Mouse (Mus musculus) kidney, adult 11 months (tissue): Measurements from ENCODE around the gene Galns.
"Not testable (repeated sequence)": the region's sequence is repeated elsewhere in the genome, so short reads cannot be mapped to it uniquely, and the experiment has no call there.

ENCODE experiments used
- DNase-seq: peaks from one replicate; pipeline ENCODE4 v3.0.0; 2022

Gene Galns

GRCm38 (mm10) chr8:122633205-122633604 is 21.9 kb upstream of the Galns start:
- DNase-seq, result no peak

GRCm38 (mm10) chr8:122632134-122632533 is 20.9 kb upstream of the Galns start:
- DNase-seq, result not testable (repeated sequence)

GRCm38 (mm10) chr8:122630696-122631095 is 19.4 kb upstream of the Galns start:
- DNase-seq, result peak; percentile 38

GRCm38 (mm10) chr8:122629388-122629787 is 18.1 kb upstream of the Galns start:
- DNase-seq, result no peak

- no peak for DNase-seq
These were observed 15.6 kb upstream of the Galns start for GRCm38 (mm10) chr8:122626896-122627295.

GRCm38 (mm10) chr8:122625811-122626210 is 14.5 kb upstream of the Galns start:
- no peak for DNase-seq

DNA sequence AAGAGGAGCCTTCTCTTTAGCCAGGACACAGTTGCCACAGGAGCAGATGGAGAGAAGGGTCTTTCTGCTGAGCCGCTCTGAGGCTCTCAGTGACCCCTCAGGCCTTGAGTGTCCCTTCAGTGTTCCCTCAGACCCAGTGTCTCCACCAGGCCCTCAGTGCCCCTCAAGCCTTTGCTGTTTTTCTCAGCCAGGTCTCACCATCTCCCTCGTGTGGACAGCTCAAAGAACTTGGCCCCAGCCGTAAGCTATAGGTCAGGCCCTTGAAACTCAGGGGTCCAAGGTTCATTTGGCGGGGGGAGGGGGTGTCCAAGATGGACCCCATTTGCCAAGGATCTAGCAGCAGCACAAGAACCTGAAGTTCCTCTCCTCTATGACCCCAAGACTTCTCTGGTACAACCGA is 13.4 kb upstream of the Galns start:
- no peak for DNase-seq

- no peak for DNase-seq
These were observed 12.8 kb upstream of the Galns start for GRCm38 (mm10) chr8:122623844-122624642.

DNA sequence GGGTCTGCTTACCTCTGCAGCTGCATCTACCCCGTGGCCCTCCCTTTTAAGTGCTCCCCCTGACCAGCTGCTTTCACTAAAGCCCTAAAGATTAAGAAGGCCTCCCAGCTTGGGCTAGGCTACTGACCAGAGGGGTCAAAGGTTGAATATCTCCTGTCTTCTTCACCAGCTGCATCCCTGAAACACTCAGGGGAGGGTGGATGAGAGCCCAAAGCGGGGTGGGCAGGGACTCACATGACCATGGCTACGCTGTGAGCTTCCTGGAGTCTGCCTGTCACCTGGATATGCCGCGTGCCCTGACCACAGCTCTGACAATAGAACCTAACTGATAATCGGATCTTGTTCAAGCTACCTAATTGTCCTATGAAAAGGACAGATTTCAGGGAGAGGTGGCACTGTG is 11.5 kb upstream of the Galns start, which contains the start of gene Pabpn1l:
Gene Pabpn1l (minus strand): TSS at position 13 of the 400 bp plus-strand sequence.
- peak; percentile 53 for DNase-seq

- DNase-seq, result no peak
These were observed 9.2 kb upstream of the Galns start for GRCm38 (mm10) chr8:122620446-122620845.

DNA sequence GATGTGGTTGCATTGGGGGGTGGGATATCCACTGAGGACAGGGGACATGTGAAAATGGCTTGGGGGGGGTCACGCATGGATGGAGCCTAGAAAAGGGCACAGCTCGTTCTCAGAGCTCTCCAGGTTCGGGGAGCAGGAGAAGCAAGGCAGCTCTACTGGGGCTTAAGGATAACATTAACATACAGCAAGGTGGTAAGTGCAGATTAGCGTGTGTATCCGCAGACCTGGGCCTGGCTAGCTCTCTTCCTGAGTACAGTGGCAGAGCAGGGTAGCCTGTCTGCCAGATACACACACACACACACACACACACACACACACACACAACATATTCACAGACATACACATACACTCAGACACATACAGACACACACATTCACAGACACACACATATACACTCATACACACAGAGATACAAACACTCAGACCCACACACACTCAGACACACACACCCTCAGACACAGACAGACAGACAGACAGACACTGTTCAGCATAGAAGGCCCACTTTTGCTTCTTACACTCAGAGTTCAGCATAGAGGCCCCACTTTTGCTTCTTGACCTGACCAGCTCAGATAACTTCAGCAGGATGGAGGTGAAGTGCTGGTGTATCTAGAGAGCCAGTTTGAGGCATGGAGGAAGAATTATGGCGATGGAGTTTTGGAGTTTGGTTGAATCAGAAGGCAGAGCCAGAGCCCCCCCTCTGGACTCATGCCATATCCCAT is 7.6 kb upstream of the Galns start:
- DNase-seq, result no peak

DNA sequence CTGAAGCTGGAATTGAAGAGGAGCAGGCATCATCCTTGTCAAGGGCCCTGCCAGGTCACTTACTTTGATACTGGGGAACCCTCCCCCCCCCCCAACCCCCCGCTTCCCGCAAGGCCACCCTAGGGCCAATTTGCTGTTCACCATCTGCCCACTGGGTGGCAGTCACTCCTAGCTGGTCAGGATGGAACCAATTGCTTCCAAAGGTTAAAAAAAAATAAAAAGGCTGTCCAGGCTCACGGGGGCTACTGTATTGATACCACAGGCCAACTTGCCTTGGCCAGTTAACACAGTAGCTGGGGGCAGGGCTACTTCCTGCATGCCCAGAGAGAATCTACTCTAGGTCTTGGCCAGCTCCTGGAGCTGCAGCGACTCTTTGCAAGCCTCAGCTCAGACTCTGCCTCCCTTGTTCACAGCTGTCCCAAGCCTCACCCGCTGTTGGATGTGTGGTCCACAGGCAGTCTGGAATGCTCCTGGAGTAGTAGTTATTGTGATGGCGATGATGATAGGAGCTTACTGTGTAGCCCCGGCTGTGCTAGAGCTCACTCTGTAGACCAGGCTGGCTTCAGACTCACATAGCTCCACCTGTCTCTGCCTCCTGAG is 6.8 kb upstream of the Galns start:
- peak; percentile 62 for DNase-seq

- DNase-seq, result no peak
These were observed 5.1 kb upstream of the Galns start for GRCm38 (mm10) chr8:122616181-122616905.

GRCm38 (mm10) chr8:122610612-122611277 is 518 bp downstream of the Galns start:
- DNase-seq, result no peak

GRCm38 (mm10) chr8:122610209-122610608 is 1.1 kb downstream of the Galns start:
- DNase-seq, result no peak

- DNase-seq, result no peak
These were observed 4.5 kb downstream of the Galns start for GRCm38 (mm10) chr8:122606810-122607209.

- DNase-seq, result no peak
These were observed 5.9 kb downstream of the Galns start for GRCm38 (mm10) chr8:122605367-122605766.

- no peak for DNase-seq
These were observed 6.6 kb downstream of the Galns start for GRCm38 (mm10) chr8:122604640-122605039.

GRCm38 (mm10) chr8:122600666-122601065 is 10.6 kb downstream of the Galns start:
- peak; percentile 82 for DNase-seq

DNA sequence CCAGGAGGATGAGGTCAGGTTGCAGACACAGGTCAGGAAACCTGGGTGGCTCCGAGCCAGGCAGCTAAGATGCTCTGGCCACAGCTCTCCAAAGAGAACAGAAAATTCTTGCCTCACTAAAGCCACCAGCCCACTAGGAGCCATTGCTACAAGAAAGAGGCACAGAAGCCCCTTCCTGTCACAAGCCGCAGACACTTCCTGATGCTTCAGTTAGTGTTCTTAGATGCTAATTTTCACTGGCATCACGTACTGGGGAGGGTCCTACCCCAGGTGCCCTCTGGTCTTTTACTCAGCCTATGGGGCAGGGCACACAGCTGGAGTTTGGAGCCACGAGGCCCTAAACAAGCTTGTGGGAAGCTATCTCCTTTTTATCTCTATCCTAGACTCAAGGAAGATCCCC is 15.2 kb downstream of the Galns start:
- no peak for DNase-seq

DNA sequence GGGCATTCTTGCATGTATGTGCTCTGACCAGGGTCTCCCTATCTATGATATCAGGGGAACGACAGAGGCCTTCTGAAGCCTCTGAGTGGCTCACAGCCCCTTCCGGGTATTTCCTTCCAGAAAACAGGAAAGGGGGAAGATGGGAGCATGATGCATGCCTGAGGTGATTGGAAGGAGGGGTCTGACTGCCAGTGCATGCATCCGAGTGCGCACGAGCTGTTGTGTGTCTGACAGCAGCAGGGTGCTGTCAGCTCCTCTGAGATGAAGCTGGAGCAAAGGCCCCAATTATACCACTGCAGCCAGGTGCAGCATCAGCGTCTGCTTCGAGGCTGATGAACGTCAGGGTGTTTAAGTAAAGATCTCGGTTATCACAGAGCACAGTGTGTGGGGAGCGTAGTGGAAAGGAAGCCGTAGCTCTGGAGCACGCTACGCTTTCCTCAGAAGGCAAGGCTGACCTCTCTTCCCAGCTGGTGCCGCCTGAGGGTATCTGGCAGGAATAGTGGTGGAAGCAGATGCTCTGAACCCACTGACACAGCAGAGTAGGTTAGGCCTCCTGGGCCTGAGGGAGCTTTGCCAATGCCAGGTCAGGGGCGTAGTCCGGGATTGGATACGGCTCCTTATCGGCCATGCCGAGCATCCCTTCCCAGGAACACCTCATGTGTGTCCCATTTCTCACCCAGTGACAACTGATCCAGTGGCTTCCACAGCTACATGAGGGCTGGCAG is 17.3 kb downstream of the Galns start:
- no peak for DNase-seq

- no peak for DNase-seq
These were observed 18.0 kb downstream of the Galns start for GRCm38 (mm10) chr8:122593240-122593639.
